Mouse (Mus musculus) myocyte (in vitro differentiated cells): ENCODE data around the gene Ankmy1. TPM values are rescaled to one million over a fixed set of nuclear protein-coding genes. Genes with fewer than 3 reads are reported as not detected.

Experiments
- H3K27me3 ChIP-seq: one replicate; pipeline ENCODE4 v1.6.1; 2011; ENCODE audit not compliant: control insufficient read depth, insufficient read depth, insufficient read length
- H3K36me3 ChIP-seq: one replicate; pipeline ENCODE4 v1.6.1; 2011; ENCODE audit not compliant: control insufficient read depth, insufficient read depth
- H3K4me2 ChIP-seq: one replicate; pipeline ENCODE4 v1.6.1; 2011; ENCODE audit warnings: low read depth, control low read depth
- H3K4me3 ChIP-seq: one replicate; pipeline ENCODE4 v1.5.1; 2011; ENCODE audit warnings: mild to moderate bottlenecking, control low read depth, moderate library complexity
- H3K79me2 ChIP-seq: one replicate; pipeline ENCODE4 v1.6.1; 2011; ENCODE audit not compliant: control insufficient read depth, insufficient read depth
- H3ac ChIP-seq: one replicate; pipeline ENCODE4 v1.6.1; 2011; ENCODE audit not compliant: control insufficient read depth, insufficient read length
- CEBPB ChIP-seq: IDR thresholded peaks from 2 replicates; pipeline ENCODE4 v1.6.1; 2011; ENCODE audit warnings: mild to moderate bottlenecking, moderate library complexity; ENCODE audit not compliant: poor library complexity, insufficient read depth, severe bottlenecking
- E2F4 ChIP-seq: IDR thresholded peaks from one replicate; pipeline ENCODE4 v1.6.1; 2011; ENCODE audit warnings: mild to moderate bottlenecking, control low read depth, moderate library complexity; ENCODE audit not compliant: insufficient read depth
- MAX ChIP-seq: IDR thresholded peaks from one replicate; pipeline ENCODE4 v1.6.1; 2011; ENCODE audit warnings: low read depth, mild to moderate bottlenecking, control low read depth
- MYOD1 ChIP-seq, 3 experiments: IDR thresholded peaks; one replicate each; pipeline ENCODE4 v1.6.1; 2011; ENCODE audit warnings: control low read depth in 2 of 3, low read depth in 2 of 3, mild to moderate bottlenecking in 2 of 3, moderate library complexity in 1 of 3; ENCODE audit not compliant: insufficient read length in 2 of 3, control insufficient read depth in 1 of 3
- MYOG ChIP-seq, 3 experiments: IDR thresholded peaks; one replicate each; pipeline ENCODE4 v1.6.1; 2011; ENCODE audit warnings: control low read depth in 2 of 3, low read depth in 2 of 3, mild to moderate bottlenecking in 2 of 3; ENCODE audit not compliant: insufficient read length in 2 of 3, control insufficient read depth in 1 of 3, insufficient read depth in 1 of 3
- POLR2A ChIP-seq: IDR thresholded peaks from one replicate; pipeline ENCODE4 v1.6.1; 2011; ENCODE audit warnings: low read depth, mild to moderate bottlenecking, control low read depth, moderate library complexity; ENCODE audit not compliant: insufficient read length
- POLR2AphosphoS2 ChIP-seq: IDR thresholded peaks from one replicate; pipeline ENCODE4 v1.6.1; 2011; ENCODE audit warnings: low read depth, control low read depth; ENCODE audit not compliant: insufficient read length
- REST ChIP-seq: IDR thresholded peaks from one replicate; pipeline ENCODE4 v1.6.1; 2011; ENCODE audit warnings: mild to moderate bottlenecking, control low read depth, moderate library complexity; ENCODE audit not compliant: insufficient read depth, insufficient read length
- SRF ChIP-seq: IDR thresholded peaks from one replicate; pipeline ENCODE4 v1.6.1; 2011; ENCODE audit warnings: low read depth; ENCODE audit not compliant: control insufficient read depth, insufficient read length
- TCF12 ChIP-seq: IDR thresholded peaks from one replicate; pipeline ENCODE4 v1.6.1; 2011; ENCODE audit warnings: mild to moderate bottlenecking, control low read depth; ENCODE audit not compliant: poor library complexity, insufficient read depth, severe bottlenecking
- TCF3 ChIP-seq: IDR thresholded peaks from one replicate; pipeline ENCODE4 v1.6.1; 2011; ENCODE audit warnings: low read depth, control low read depth; ENCODE audit not compliant: insufficient read length
- USF1 ChIP-seq: IDR thresholded peaks from one replicate; pipeline ENCODE4 v1.6.1; 2011; ENCODE audit warnings: low read depth, mild to moderate bottlenecking, control low read depth, moderate library complexity
- polyA plus RNA-seq: library from polyadenylated mRNA; unstranded; fragments of >200 nt; fragmentation: generic; extraction: Trizol; gene quantifications from one replicate; pipeline ENCODE4 v1.2.1, GENCODE M21; 2012; ENCODE audit warnings: missing spikeins

Gene Ankmy1
- polyA plus RNA-seq, result 2.4 TPM

- no peaks in the 10 kb centered on the region for H3K27me3 ChIP-seq
- H3ac ChIP-seq, result no peak within 1 kb of the TSS
- H3K79me2 ChIP-seq, result no peaks in the 10 kb centered on the region
- H3K36me3 ChIP-seq, result no peaks in the 10 kb centered on the region
- H3K4me2 ChIP-seq, result peak within 1 kb of the TSS; percentile 74
- peak; percentile 52 for TF ChIP-seq POLR2A
- no peak for TF ChIP-seq USF1
- no peak within 1 kb of the TSS for H3K4me3 ChIP-seq
Observed at GRCm38 (mm10) chr1:92902786-92903185, at the start of gene Ankmy1. Gene Ankmy1 (minus strand): TSS chr1:92902906.

GRCm38 (mm10) chr1:92950607-92951006 is 47.9 kb upstream of the Ankmy1 start, which contains the start of gene Gpr35:
Gene Gpr35 (plus strand): TSS chr1:92950865.
- Histone ChIP-seq H3K4me2 (no peak within 1 kb of the TSS), H3ac (no peak within 1 kb of the TSS), H3K4me3 (no peak within 1 kb of the TSS), H3K36me3 (no peaks in the 10 kb centered on the region), H3K79me2 (no peaks in the 10 kb centered on the region), H3K27me3 (no peaks in the 10 kb centered on the region)
- TF ChIP-seq SRF, result no peak
- TF ChIP-seq USF1, result no peak
- TF ChIP-seq MYOG (IDR thresholded peaks at IDR 0.05; ENCODE audit: control insufficient read depth in 1 of 3, insufficient read depth in 1 of 3, insufficient read length in 2 of 3, low read depth in 2 of 3), result no peak
- no peak for TF ChIP-seq CEBPB
- TF ChIP-seq POLR2AphosphoS2, result no peak
- no peak for TF ChIP-seq POLR2A
- no peak for TF ChIP-seq MAX
- TF ChIP-seq TCF12, result no peak
- no peak for TF ChIP-seq E2F4
- TF ChIP-seq TCF3, result no peak
- TF ChIP-seq REST, result no peak
- TF ChIP-seq MYOD1 (IDR thresholded peaks at IDR 0.05; ENCODE audit: control insufficient read depth in 1 of 3, insufficient read length in 2 of 3, low read depth in 2 of 3), result no peak

DNA sequence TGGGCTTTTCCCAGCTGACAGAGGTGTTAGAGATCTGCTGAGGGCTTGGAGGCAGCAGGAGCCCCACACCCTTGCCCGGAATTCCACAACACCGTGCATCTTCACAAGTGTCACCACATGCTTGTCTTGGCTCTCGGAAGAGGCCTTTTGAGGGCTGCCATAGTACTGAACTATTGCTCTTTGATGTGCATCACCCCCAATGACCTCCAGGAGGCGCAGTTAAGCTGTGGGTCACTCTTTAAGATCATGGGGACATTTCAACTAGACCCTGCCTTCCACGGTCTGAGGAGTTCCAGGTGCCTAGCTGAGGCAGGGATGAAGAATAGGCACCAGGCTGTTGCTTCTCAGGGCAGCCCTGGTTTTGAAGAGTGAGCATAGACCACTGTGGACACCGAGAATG is 46.7 kb upstream of the Ankmy1 start:
- H3K36me3 ChIP-seq, result no peaks in the 10 kb centered on the region
- H3K27me3 ChIP-seq, result no peaks in the 10 kb centered on the region
- TF ChIP-seq MYOD1 (IDR thresholded peaks at IDR 0.05; ENCODE audit: control insufficient read depth in 1 of 3, insufficient read length in 2 of 3, low read depth in 2 of 3) (no peak), TCF12 (no peak), POLR2AphosphoS2 (no peak), USF1 (no peak), MAX (no peak)
- H3K79me2 ChIP-seq, result no peaks in the 10 kb centered on the region
- H3ac ChIP-seq, result no peak overlapping the region
- H3K4me3 ChIP-seq, result no peak overlapping the region
- H3K4me2 ChIP-seq, result no peak overlapping the region

- H3K4me2 ChIP-seq, result no peak overlapping the region
- no peaks in the 10 kb centered on the region for H3K36me3 ChIP-seq
Observed at GRCm38 (mm10) chr1:92947966-92948365, 45.3 kb upstream of the Ankmy1 start.

GRCm38 (mm10) chr1:92943219-92943989 is 40.7 kb upstream of the Ankmy1 start:
- peaks cover 6% of the 10 kb centered on the region for H3K36me3 ChIP-seq
- TF ChIP-seq CEBPB (no peak), MYOG (IDR thresholded peaks at IDR 0.05; ENCODE audit: control insufficient read depth in 1 of 3, insufficient read depth in 1 of 3, insufficient read length in 2 of 3, low read depth in 2 of 3) (no peak), MAX (no peak), REST (no peak), TCF3 (no peak), TCF12 (no peak), E2F4 (no peak), MYOD1 (IDR thresholded peaks at IDR 0.05; ENCODE audit: control insufficient read depth in 1 of 3, insufficient read length in 2 of 3, low read depth in 2 of 3) (no peak), POLR2A (no peak), USF1 (no peak), POLR2AphosphoS2 (no peak), SRF (no peak)
- H3K27me3 ChIP-seq, result no peaks in the 10 kb centered on the region

More at GRCm38 (mm10) chr1:92947966-92948365, 45.3 kb upstream of the Ankmy1 start:
- TF ChIP-seq REST (no peak), TCF12 (no peak), SRF (no peak), POLR2AphosphoS2 (no peak), USF1 (no peak), MYOD1 (IDR thresholded peaks at IDR 0.05; ENCODE audit: control insufficient read depth in 1 of 3, insufficient read length in 2 of 3, low read depth in 2 of 3) (no peak), MAX (no peak), POLR2A (no peak), CEBPB (no peak)
- no peaks in the 10 kb centered on the region for H3K27me3 ChIP-seq
- H3K79me2 ChIP-seq, result no peaks in the 10 kb centered on the region
- no peak overlapping the region for H3ac ChIP-seq
- H3K4me3 ChIP-seq, result no peak overlapping the region

More at GRCm38 (mm10) chr1:92943219-92943989, 40.7 kb upstream of the Ankmy1 start:
- no peaks in the 10 kb centered on the region for H3K79me2 ChIP-seq
- H3ac ChIP-seq, result no peak overlapping the region
- H3K4me3 ChIP-seq, result no peak overlapping the region
- H3K4me2 ChIP-seq, result no peak overlapping the region
